ENCODE assay signal across 18 mouse cellular contexts in genomic region chr13:49103913-49104312, GRCm38 (mm10). TPM values are rescaled to one million over a fixed set of nuclear protein-coding genes. Genes with fewer than 3 reads are reported as not detected.
DNase-seq lines count a peak whose midpoint lies in the region; ATAC-seq and TF ChIP-seq lines count a peak whose summit lies in the region.
"Had no signal": no experiment of that assay in that cellular context is flagged by ENCODE, and none has a peak within 500 bp of the region (broad histone marks: within the 10 kb centered on the region; RNA-seq: fewer than 3 reads in every experiment).

No protein-coding gene starts in this region.

- TF ChIP-seq CTCF in gastrocnemius, adult 2 months (IDR thresholded peaks at IDR 0.05) = no peak

- H3K27ac ChIP-seq in gastrocnemius, adult 2 months = no peak overlapping the region
- H3K27ac ChIP-seq in lung, embryonic 15.5 days = peak overlapping the region; percentile 63
- H3K27ac ChIP-seq in intestine, embryonic 16.5 days (ENCODE audit: low read length) = peak overlapping the region; percentile 44; the same call in 1 of the 2 replicates
- H3K27ac ChIP-seq: embryonic facial prominence, embryonic 15.5 days; heart, embryonic 10.5 days; kidney, postnatal 0 days; midbrain, embryonic 12.5 days had no signal

- no peaks in the 10 kb centered on the region for H3K36me3 ChIP-seq in lung, embryonic 15.5 days
- H3K36me3 ChIP-seq in intestine, embryonic 16.5 days (ENCODE audit: control insufficient read depth, insufficient read depth, low read length) = no peaks in the 10 kb centered on the region
- H3K36me3 ChIP-seq: embryonic facial prominence, embryonic 15.5 days; heart, embryonic 10.5 days; midbrain, embryonic 12.5 days had no signal

- intact Hi-C loops in gastrocnemius, adult 2 months (cut with DNase I) = no loop called here

- DNase-seq in gastrocnemius, adult 2 months = peak; percentile 8
- DNase-seq in gastrocnemius, postnatal 4 days (ENCODE audit: low spot score in 2 of 2) = no peak
- DNase-seq in lung, postnatal 25 days (ENCODE audit: low spot score) = no peak
- peak; percentile 55 for DNase-seq in brain, adult 2 months (ENCODE audit: low read depth, low spot score)
- DNase-seq in urinary bladder, postnatal 25 days (ENCODE audit: low spot score) = no peak
- DNase-seq: adrenal gland, adult 2 months; gastrocnemius, postnatal 36 days; kidney, adult 11 months; liver; right cerebral cortex, postnatal 14 days; spleen, adult 18-20 months had no signal

- H3K4me3 ChIP-seq in gastrocnemius, adult 2 months = no peak overlapping the region
- H3K4me3 ChIP-seq in lung, embryonic 15.5 days = no peak overlapping the region
- H3K4me3 ChIP-seq in intestine, embryonic 16.5 days (ENCODE audit: low read length) = no peak overlapping the region
- H3K4me3 ChIP-seq: embryonic facial prominence, embryonic 15.5 days; heart, embryonic 10.5 days; midbrain, embryonic 12.5 days had no signal

- H3K9me3 ChIP-seq in lung, embryonic 15.5 days = no peaks in the 10 kb centered on the region
- H3K9me3 ChIP-seq in intestine, embryonic 16.5 days (ENCODE audit: control insufficient read depth, low read length) = 0 out of 2 replicates have a peak, but pooled peaks cover 4% of the 10 kb centered on the region
- H3K9me3 ChIP-seq: embryonic facial prominence, embryonic 15.5 days; midbrain, embryonic 12.5 days had no signal

- ATAC-seq in lung, embryonic 15.5 days (ENCODE audit: borderline replicate concordance, extremely low read depth, low FRiP score, low TSS enrichment) = no peak
- ATAC-seq in intestine, embryonic 16.5 days = peak; percentile 73; the same call in 1 of the 2 replicates

- H3K4me1 ChIP-seq in lung, embryonic 15.5 days = peaks cover 39% of the 10 kb centered on the region
- peaks cover 15% of the 10 kb centered on the region for H3K4me1 ChIP-seq in intestine, embryonic 16.5 days (ENCODE audit: control insufficient read depth, insufficient read depth, low read length)
- H3K4me1 ChIP-seq: midbrain, embryonic 12.5 days had no signal

- no peaks in the 10 kb centered on the region for H3K27me3 ChIP-seq in lung, embryonic 15.5 days
- H3K27me3 ChIP-seq in intestine, embryonic 16.5 days (replicated peaks; ENCODE audit: control insufficient read depth, insufficient read depth, low read length) = no peaks in the 10 kb centered on the region
- H3K27me3 ChIP-seq: embryonic facial prominence, embryonic 15.5 days; midbrain, embryonic 12.5 days had no signal

- WGBS in lung, embryonic 15.5 days = 64% methylated on average over 1 of the region's 1 CpGs
- WGBS in intestine, embryonic 16.5 days = 33% methylated on average over 1 of the region's 1 CpGs

- H3K4me2 ChIP-seq in lung, embryonic 15.5 days = no peak overlapping the region
- no peak overlapping the region for H3K4me2 ChIP-seq in intestine, embryonic 16.5 days (ENCODE audit: low read depth, low read length)
- H3K4me2 ChIP-seq: embryonic facial prominence, embryonic 15.5 days; midbrain, embryonic 12.5 days had no signal

- H3K9ac ChIP-seq in lung, embryonic 15.5 days = no peak overlapping the region
- H3K9ac ChIP-seq in intestine, embryonic 16.5 days (ENCODE audit: low read depth, low read length) = no peak overlapping the region
- H3K9ac ChIP-seq: embryonic facial prominence, embryonic 15.5 days; midbrain, embryonic 12.5 days had no signal

RNA-seq across cellular contexts. Expression of gene Wnk2, which starts 43.9 kb away (rescaled TPM):
- total RNA-seq in gastrocnemius, adult 2 months (2021) = 10 to 100 TPM; 58.9 to 99.2 TPM
- total RNA-seq in gastrocnemius, postnatal 4 days (2021) = 10 to 100 TPM; 53.8 to 57.2 TPM
- 0.81 and 1.3 TPM in 2 replicates for polyA plus RNA-seq in lung, embryonic 15.5 days (2015; fragmentation: Nextera tagmentation; extraction: Ambion mirVana)
- 2.9 and 3.5 TPM in 2 replicates for polyA plus RNA-seq in intestine, embryonic 16.5 days (2015; fragmentation: Nextera tagmentation; extraction: Ambion mirVana)
- total RNA-seq: megakaryocyte progenitor cell, adult 5-6 weeks had no signal

Comparison
In these comparisons a context has a peak if more than half of its experiments do, and no peak if none do; other contexts are left out.
1. DNase-seq: peak in gastrocnemius, adult 2 months (single experiment) and brain, adult 2 months (single experiment); none in gastrocnemius, postnatal 4 days (0 of 2), lung, postnatal 25 days (single experiment) and urinary bladder, postnatal 25 days (single experiment).